Mouse (Mus musculus): ENCODE data around the gene Rnf187. TPM values are rescaled to one million over a fixed set of nuclear protein-coding genes. Genes with fewer than 3 reads are reported as not detected.

Gene Rnf187
- polyA plus RNA-seq, 1 experiment from 2014 or later = 211 TPM

DNA sequence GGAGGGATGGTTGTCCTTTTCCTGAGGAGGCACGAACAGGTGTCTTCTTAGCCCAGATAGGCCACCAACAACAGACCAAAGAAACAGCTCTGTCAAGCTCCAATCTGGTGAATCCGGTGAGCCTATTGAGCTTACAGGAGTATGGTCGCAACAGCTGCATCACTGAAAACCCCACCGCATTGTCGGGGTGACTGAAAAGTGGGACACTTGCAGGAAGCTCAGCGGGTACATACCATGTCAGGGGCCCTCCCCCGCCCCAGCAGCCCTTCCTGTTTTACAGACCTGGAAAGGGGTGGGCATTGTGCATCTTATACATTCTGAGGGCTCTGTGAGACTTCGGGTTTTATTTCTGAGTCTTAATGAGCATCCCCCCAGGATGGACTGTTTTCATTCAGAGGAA lies 55.0 kb downstream of the Rnf187 start:
- Histone ChIP-seq H3K4me2 (replicated peaks; ENCODE audit: low read depth, low read length) (no peak overlapping the region), H3K4me1 (ENCODE audit: control insufficient read depth, insufficient read depth, low read length) (no peaks in the 10 kb centered on the region), H3K9me3 (ENCODE audit: control insufficient read depth, low read depth, low read length) (no peaks in the 10 kb centered on the region), H3K36me3 (ENCODE audit: control insufficient read depth, insufficient read depth, low read length) (peaks cover 29% of the 10 kb centered on the region), H3K27ac (ENCODE audit: low read length) (no peak overlapping the region), H3K27me3 (ENCODE audit: control insufficient read depth, insufficient read depth, low read length) (no peaks in the 10 kb centered on the region), H3K4me3 (ENCODE audit: low read depth, low read length) (no peak overlapping the region), H3K9ac (replicated peaks; ENCODE audit: low read depth, low read length) (no peak overlapping the region)
- no peak for ATAC-seq (ENCODE audit: insufficient number of reproducible peaks, insufficient read depth, low FRiP score, low read depth)
- WGBS = 82% methylated on average over 8 of the region's 8 CpGs

Small RNAs within 50 kb of the gene (microRNA-seq; reads per million reads assigned to microRNA genes)
- not detected for gene Gm44313

Other genes starting within 250 kb of the Rnf187 start
- not detected in 2 replicates for gene Olfr319, start 239.8 kb downstream of the Rnf187 start, polyA plus RNA-seq (2014; fragmentation: Nextera tagmentation; extraction: Ambion mirVana)
- not detected in 2 replicates for gene Olfr318, start 214.9 kb downstream of the Rnf187 start, polyA plus RNA-seq (2014; fragmentation: Nextera tagmentation; extraction: Ambion mirVana)
- not detected in 2 replicates for gene Olfr317, start 199.7 kb downstream of the Rnf187 start, polyA plus RNA-seq (2014; fragmentation: Nextera tagmentation; extraction: Ambion mirVana)
- gene Olfr316, start 186.2 kb downstream of the Rnf187 start, polyA plus RNA-seq (2014; fragmentation: Nextera tagmentation; extraction: Ambion mirVana) = not detected in 2 replicates
- not detected in 2 replicates for gene Olfr315, start 165.7 kb downstream of the Rnf187 start, polyA plus RNA-seq (2014; fragmentation: Nextera tagmentation; extraction: Ambion mirVana)
- not detected in 2 replicates for gene Olfr314, start 156.0 kb downstream of the Rnf187 start, polyA plus RNA-seq (2014; fragmentation: Nextera tagmentation; extraction: Ambion mirVana)
- 5.0 and 8.7 TPM in 2 replicates for gene Fam183b, start 137.0 kb downstream of the Rnf187 start, polyA plus RNA-seq (2014; fragmentation: Nextera tagmentation; extraction: Ambion mirVana)
- not detected in 2 replicates for gene Olfr313, start 123.9 kb downstream of the Rnf187 start, polyA plus RNA-seq (2014; fragmentation: Nextera tagmentation; extraction: Ambion mirVana)
- gene Olfr312, start 109.7 kb downstream of the Rnf187 start, polyA plus RNA-seq (2014; fragmentation: Nextera tagmentation; extraction: Ambion mirVana) = not detected in 2 replicates
- gene Olfr311, start 99.7 kb downstream of the Rnf187 start, polyA plus RNA-seq (2014; fragmentation: Nextera tagmentation; extraction: Ambion mirVana) = not detected in 2 replicates
- 11.4 and 12.4 TPM in 2 replicates for gene Gm12258, start 91.8 kb downstream of the Rnf187 start, polyA plus RNA-seq (2014; fragmentation: Nextera tagmentation; extraction: Ambion mirVana)
- 7.1 and 9.4 TPM in 2 replicates for gene 2810021J22Rik, start 71.7 kb downstream of the Rnf187 start, polyA plus RNA-seq (2014; fragmentation: Nextera tagmentation; extraction: Ambion mirVana)
- gene Zfp39, start 34.7 kb downstream of the Rnf187 start, polyA plus RNA-seq (2014; fragmentation: Nextera tagmentation; extraction: Ambion mirVana) = 7.5 and 8.2 TPM in 2 replicates
- 0.07 TPM in 1 of 2 replicates, not detected in the other for gene Btnl10, start 21.0 kb downstream of the Rnf187 start, polyA plus RNA-seq (2014; fragmentation: Nextera tagmentation; extraction: Ambion mirVana)
- 31.2 and 32.5 TPM in 2 replicates for gene Hist3h2ba, start 10.0 kb upstream of the Rnf187 start, polyA plus RNA-seq (2014; fragmentation: Nextera tagmentation; extraction: Ambion mirVana)
- 32.4 and 33.9 TPM in 2 replicates for gene Hist3h2a, start 15.8 kb upstream of the Rnf187 start, polyA plus RNA-seq (2014; fragmentation: Nextera tagmentation; extraction: Ambion mirVana)
- gene Trim17, start 15.8 kb upstream of the Rnf187 start, polyA plus RNA-seq (2014; fragmentation: Nextera tagmentation; extraction: Ambion mirVana) = 0.20 and 0.62 TPM in 2 replicates
- gene Trim11, start 39.2 kb upstream of the Rnf187 start, polyA plus RNA-seq (2014; fragmentation: Nextera tagmentation; extraction: Ambion mirVana) = 18.1 and 20.3 TPM in 2 replicates
- 0.69 and 0.75 TPM in 2 replicates for gene Obscn, start 197.5 kb upstream of the Rnf187 start, polyA plus RNA-seq (2014; fragmentation: Nextera tagmentation; extraction: Ambion mirVana)
- gene Iba57, start 224.8 kb upstream of the Rnf187 start, polyA plus RNA-seq (2014; fragmentation: Nextera tagmentation; extraction: Ambion mirVana) = 1.8 and 2.6 TPM in 2 replicates
- 0.36 TPM in 1 of 2 replicates, not detected in the other for gene Gjc2, start 244.3 kb upstream of the Rnf187 start, polyA plus RNA-seq (2014; fragmentation: Nextera tagmentation; extraction: Ambion mirVana)

All from stomach, embryonic 14.5 days (tissue).